Mouse (Mus musculus): ENCODE results near the gene E430018J23Rik. TPM values are rescaled to one million over a fixed set of nuclear protein-coding genes. Genes with fewer than 3 reads are reported as not detected.
"Not testable (repeated sequence)": the region's sequence is repeated elsewhere in the genome, so short reads cannot be mapped to it uniquely, and the experiment has no call there.

Gene E430018J23Rik
- total and polyA plus RNA-seq, 3 experiments, result 2.1 to 2.5 TPM; not detected in 1

GRCm38 (mm10) chr7:127362418-127362817 is 31.0 kb downstream of the E430018J23Rik start:
- not testable (repeated sequence) for H3K79me2 ChIP-seq (ENCODE audit: control insufficient read depth, insufficient read depth, low read length, poor library complexity); H3K27ac ChIP-seq (ENCODE audit: control insufficient read depth, low read depth, low read length); H3K27me3 ChIP-seq (ENCODE audit: control insufficient read depth in 1 of 2, insufficient read depth in 2 of 2, low read length in 2 of 2); H3K9me3 ChIP-seq (replicated peaks; ENCODE audit: insufficient read depth, low read length); H3K4me1 ChIP-seq (ENCODE audit: control insufficient read depth in 1 of 2, insufficient read depth in 2 of 2, low read length in 2 of 2); H3K36me3 ChIP-seq (ENCODE audit: control insufficient read depth in 1 of 2, insufficient read depth in 2 of 2, low read length in 2 of 2)
- Histone ChIP-seq H3K9ac (ENCODE audit: control insufficient read depth, low read depth, low read length, poor library complexity, severe bottlenecking) (peak overlapping the region; percentile 67), H3K4me3 (ENCODE audit: control insufficient read depth in 1 of 2, insufficient read depth in 1 of 2, low read depth in 2 of 2, low read length in 2 of 2) (peak overlapping the region; percentile 30 to 60)
- TF ChIP-seq ZC3H11A (IDR thresholded peaks at IDR 0.05; ENCODE audit: low read depth, low read length) (peak; percentile 94), MYC (IDR thresholded peaks at IDR 0.05; ENCODE audit: low read depth, low read length) (0 out of 2 replicates have a peak, but pooled peaks have one; percentile 27), SMC3 (IDR thresholded peaks at IDR 0.05; ENCODE audit: low read depth, low read length) (peak; percentile 85), MXI1 (IDR thresholded peaks at IDR 0.05; ENCODE audit: low read depth, low read length) (peak; percentile 44; the same call in 1 of the 2 replicates), CTCF (IDR thresholded peaks at IDR 0.05 in 2 of 3, conservative IDR thresholded peaks at IDR 0.05 in 1 of 3; ENCODE audit: control insufficient read depth in 1 of 3, insufficient read depth in 1 of 3, low read depth in 2 of 3, low read length in 3 of 3, poor library complexity in 1 of 3, severe bottlenecking in 1 of 3) (peak; percentile 31 to 91 (median 75)), SIN3A (IDR thresholded peaks at IDR 0.05; ENCODE audit: low read length) (peak; percentile 84), RAD21 (IDR thresholded peaks at IDR 0.05; ENCODE audit: low read depth, low read length) (peak; percentile 94), HCFC1 (IDR thresholded peaks at IDR 0.05; ENCODE audit: low read depth, low read length) (0 out of 2 replicates have a peak, but pooled peaks have one; percentile 55)
- peak; percentile 83 for DNase-seq (ENCODE audit: low read depth, low spot score)

- Histone ChIP-seq H3K9me3 (replicated peaks; ENCODE audit: insufficient read depth, low read length) (no peaks in the 10 kb centered on the region), H3K27ac (ENCODE audit: control insufficient read depth, low read depth, low read length) (no peak overlapping the region), H3K27me3 (ENCODE audit: control insufficient read depth in 1 of 2, insufficient read depth in 2 of 2, low read length in 2 of 2) (peaks cover 0 to 1% of the 10 kb centered on the region in 2 experiments; a peak in 1 of 4 replicates), H3K4me1 (ENCODE audit: control insufficient read depth in 1 of 2, insufficient read depth in 2 of 2, low read length in 2 of 2) (0 out of 4 replicates have a peak, but pooled peaks cover 4% of the 10 kb centered on the region in 2 experiments), H3K36me3 (ENCODE audit: control insufficient read depth in 1 of 2, insufficient read depth in 2 of 2, low read length in 2 of 2) (peaks cover 0 to 3% of the 10 kb centered on the region in 2 experiments; a peak in 1 of 4 replicates), H3K9ac (ENCODE audit: control insufficient read depth, low read depth, low read length, poor library complexity, severe bottlenecking) (peak overlapping the region; percentile 19; the same call in 1 of the 2 replicates), H3K79me2 (ENCODE audit: control insufficient read depth, insufficient read depth, low read length, poor library complexity) (no peaks in the 10 kb centered on the region), H3K4me3 (ENCODE audit: control insufficient read depth in 1 of 2, insufficient read depth in 1 of 2, low read depth in 2 of 2, low read length in 2 of 2) (peak overlapping the region in 1 of 2 experiments; percentile 23; a peak in 1 of 4 replicates)
- DNase-seq (ENCODE audit: low read depth, low spot score), result no peak
- TF ChIP-seq MYC (IDR thresholded peaks at IDR 0.05; ENCODE audit: low read depth, low read length) (no peak), SIN3A (IDR thresholded peaks at IDR 0.05; ENCODE audit: low read length) (no peak), E2F4 (IDR thresholded peaks at IDR 0.05; ENCODE audit: borderline replicate concordance, low read depth, low read length) (no peak), ZC3H11A (IDR thresholded peaks at IDR 0.05; ENCODE audit: low read depth, low read length) (no peak), MEF2A (IDR thresholded peaks at IDR 0.05; ENCODE audit: extremely low read depth, insufficient replicate concordance, low read depth, low read length, poor library complexity, severe bottlenecking) (no peak), ZNF384 (IDR thresholded peaks at IDR 0.05; ENCODE audit: low read depth, low read length) (no peak), POLR2AphosphoS2 (IDR thresholded peaks at IDR 0.05; ENCODE audit: low read length) (no peak), CHD2 (IDR thresholded peaks at IDR 0.05; ENCODE audit: low read length) (no peak), GATA1 (IDR thresholded peaks at IDR 0.05; ENCODE audit: low read depth, low read length) (no peak), POLR2AphosphoS5 (IDR thresholded peaks at IDR 0.05; ENCODE audit: borderline replicate concordance, low read depth, low read length) (no peak), TCF12 (IDR thresholded peaks at IDR 0.05; ENCODE audit: low read depth, low read length) (no peak), MXI1 (IDR thresholded peaks at IDR 0.05; ENCODE audit: low read depth, low read length) (no peak), ETS1 (IDR thresholded peaks at IDR 0.05; ENCODE audit: low read depth, low read length) (no peak), ZMIZ1 (IDR thresholded peaks at IDR 0.05; ENCODE audit: low read depth, low read length) (no peak), KAT2A (conservative IDR thresholded peaks at IDR 0.05; ENCODE audit: low read depth, low read length) (no peak), POLR2A (IDR thresholded peaks at IDR 0.05; ENCODE audit: control insufficient read depth in 1 of 2, insufficient read depth in 1 of 2, low read depth in 1 of 2, low read length in 2 of 2, poor library complexity in 1 of 2) (no peak), MYB (IDR thresholded peaks at IDR 0.05; ENCODE audit: low read depth, low read length) (no peak), TAL1 (IDR thresholded peaks at IDR 0.05; ENCODE audit: low read length) (no peak)
Observed at GRCm38 (mm10) chr7:127361449-127361848, 32.0 kb downstream of the E430018J23Rik start.
